Mouse (Mus musculus) left cerebral cortex, adult 11 months (tissue): ENCODE measurements around the gene Cyp2u1.
A peak's percentile ranks its signal among the peaks of the same experiment; 100 is the strongest.

Experiments used
- DNase-seq: peaks from one replicate; pipeline ENCODE4 v3.0.0; 2022; ENCODE audit warnings: low spot score

Gene Cyp2u1

DNA sequence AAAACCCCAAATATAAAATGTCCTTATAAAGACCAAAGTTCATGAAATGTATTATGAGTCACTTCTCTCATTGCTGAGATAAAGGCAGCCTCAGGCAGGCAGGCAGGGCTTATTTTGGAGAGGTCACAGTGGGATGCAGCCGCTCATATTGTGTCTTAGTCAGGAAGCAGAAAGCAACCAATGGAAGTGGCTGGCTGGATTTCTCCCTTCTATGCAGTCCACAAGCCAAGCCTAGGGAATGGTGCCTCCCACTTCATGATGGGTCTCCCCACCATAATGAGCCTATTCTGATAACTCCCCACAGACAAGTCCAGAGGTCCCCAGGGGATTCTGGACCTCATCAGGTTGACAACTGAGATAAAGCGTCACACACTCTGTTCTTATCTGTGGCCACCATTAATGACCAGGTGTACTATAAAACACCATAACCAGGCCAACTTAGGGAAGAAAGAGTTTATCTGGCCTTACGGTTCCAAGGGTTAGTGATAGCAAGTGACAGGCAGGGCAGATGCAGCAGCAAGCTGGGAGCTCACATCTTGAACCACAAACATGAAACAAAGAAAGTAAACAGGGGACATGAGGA is 47.5 kb downstream of the Cyp2u1 start:
- DNase-seq = no peak

DNA sequence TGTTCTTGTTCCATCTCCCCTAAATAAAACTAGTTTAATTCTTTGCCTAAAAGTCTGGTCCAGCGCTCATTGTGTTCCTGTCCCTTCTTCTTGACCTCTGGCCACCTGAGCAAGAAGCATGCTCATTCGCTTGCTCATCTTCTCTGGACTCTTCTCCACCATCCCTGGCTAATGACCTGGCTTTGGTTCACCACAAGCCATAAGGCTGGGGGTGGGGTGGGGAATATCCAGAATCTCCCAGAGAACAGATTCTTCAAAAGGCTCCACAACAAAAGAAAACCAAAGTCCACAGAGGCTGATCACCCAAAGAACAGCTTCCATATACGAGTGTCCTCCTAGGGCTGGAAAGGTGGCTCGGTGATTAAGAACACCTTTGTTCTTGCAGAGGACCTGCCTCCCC is 48.0 kb downstream of the Cyp2u1 start:
- DNase-seq = no peak

DNA sequence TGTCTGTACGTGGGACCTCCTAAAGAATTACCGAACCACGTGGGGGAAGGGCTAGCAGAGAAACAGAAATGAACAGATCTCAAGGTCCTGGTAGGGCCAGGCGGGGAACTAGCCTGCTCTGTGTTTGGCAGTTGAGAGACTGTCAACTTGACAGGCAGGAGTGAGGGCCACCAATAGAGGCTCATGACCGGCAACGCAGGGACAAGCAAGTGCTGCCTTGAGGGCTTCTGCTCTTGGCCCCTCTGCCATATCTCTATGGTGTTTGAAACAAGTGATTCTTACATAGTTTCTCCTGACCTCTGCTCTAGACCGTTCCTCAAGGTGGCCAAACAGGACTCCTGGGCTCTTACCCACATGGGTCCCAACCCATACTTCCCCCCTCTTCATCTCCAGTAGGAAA is 51.4 kb downstream of the Cyp2u1 start:
- DNase-seq = no peak

DNA sequence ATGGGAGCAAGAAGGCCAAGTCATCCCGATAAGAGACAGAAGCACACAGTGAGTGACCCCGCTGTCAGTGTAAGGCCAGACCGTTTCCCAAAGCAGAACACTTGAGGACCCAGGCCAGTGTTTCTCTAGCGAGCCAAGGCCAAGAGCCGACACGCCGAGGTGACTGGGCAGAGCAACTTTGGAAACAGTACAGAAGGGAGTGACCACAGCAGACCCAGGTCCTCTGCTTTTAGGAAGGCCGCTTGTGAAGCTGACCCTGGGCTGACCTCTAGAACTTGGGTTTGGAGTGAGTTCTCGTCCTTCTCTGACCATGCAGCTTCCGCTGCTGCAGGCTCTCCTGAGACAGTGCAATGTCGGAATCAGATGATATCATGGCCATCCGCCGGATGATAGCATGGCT is 52.0 kb downstream of the Cyp2u1 start:
- DNase-seq = no peak

DNA sequence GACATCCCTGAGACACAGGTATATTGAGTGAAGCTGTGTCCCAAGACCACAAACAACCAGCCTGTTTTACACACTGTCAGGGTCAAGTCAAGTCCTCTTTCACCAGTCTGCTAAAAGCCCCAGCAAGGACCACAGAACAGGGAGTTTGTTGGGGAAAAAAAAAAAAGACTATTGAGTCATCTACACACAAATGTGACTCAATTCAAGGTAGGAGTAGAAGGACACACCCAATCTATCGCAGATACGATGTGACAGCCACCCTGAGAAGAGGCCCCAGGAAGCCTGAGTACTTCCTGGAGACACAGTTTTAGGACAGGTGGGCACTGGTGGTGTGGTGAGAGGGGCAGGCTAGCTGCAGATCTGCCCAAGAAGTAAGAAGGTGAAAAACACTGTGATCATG is 52.7 kb downstream of the Cyp2u1 start:
- no peak for DNase-seq

DNA sequence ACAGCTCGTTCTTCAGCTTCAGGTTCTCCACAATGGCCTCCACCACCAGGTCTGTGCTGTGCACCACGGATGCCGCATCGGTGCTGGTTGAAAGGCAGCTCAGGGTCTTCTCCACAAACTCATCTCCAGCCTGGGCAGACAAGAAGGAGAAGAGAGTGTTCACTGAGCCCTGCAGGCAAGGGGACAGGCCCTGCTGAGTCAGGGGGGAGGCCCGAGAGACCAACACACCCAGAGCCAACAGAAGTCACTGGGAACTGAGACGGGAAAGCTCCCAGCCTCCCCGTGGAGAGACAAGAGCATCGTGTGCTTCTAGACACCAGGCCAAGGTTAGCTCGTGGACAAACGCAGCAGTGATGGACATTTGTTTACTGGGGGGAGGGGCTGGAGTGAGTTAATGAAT is 54.6 kb downstream of the Cyp2u1 start:
- DNase-seq = no peak

DNA sequence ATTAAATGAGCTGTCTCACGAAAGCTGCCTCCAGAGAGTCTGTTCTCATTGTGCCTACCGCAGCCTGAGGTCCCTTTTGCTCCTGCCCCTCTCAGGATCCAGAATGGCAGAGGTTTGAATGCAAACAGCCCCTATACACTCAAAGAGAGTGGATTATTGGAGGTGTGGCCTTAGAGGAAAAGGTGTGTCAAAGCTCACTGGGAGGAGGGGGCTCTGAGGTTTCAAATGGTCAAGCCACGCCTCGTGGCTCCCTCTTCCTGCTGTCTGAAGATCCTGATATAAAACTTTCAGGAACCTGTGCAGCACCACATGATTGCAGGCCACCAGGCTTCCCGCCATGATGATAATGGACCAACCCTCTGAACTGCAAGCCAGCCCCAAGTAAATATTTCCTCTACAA is 55.2 kb downstream of the Cyp2u1 start:
- no peak for DNase-seq

DNA sequence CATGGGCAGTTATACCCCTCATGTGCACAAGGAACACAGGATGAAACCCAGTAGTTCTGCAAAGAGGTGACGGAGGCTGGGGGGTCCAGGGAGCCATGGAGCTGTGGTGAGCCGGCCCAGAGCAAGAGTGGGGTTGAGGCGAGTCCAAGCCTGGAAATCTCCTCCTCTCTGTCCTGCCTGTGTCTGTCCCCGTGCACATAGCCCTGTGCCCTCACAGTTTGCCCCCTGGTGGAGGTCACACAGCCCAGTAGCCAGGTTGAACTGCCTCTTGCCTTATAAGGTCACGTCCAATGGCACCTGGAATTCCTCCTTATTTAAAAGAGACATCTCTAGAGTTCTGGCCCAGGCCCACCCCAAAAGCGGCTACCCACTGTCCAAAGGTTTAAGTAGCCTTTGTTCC is 55.6 kb downstream of the Cyp2u1 start:
- DNase-seq = no peak

DNA sequence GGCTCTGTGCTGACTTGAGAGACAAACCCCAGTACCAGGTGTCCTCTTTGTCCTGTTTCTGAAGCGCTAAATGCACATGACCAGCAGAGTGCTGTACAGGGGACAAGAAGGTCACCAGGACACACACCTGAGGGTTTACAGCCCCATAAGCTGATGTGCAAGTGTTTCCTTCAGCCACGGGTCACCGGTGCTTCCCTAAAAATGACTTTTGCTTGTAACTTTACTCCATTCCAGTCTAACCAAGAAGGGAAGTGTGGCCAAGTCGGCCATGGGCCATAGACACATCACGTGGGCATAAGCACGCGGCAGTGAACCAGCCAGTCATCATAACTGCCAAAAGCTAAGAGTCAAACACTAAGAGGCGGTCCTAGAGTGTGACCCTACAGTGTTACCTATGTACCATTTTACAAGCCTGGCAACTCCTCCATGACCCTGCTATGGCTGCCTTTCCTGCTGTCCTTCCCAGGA is 56.4 kb downstream of the Cyp2u1 start:
- DNase-seq = no peak

DNA sequence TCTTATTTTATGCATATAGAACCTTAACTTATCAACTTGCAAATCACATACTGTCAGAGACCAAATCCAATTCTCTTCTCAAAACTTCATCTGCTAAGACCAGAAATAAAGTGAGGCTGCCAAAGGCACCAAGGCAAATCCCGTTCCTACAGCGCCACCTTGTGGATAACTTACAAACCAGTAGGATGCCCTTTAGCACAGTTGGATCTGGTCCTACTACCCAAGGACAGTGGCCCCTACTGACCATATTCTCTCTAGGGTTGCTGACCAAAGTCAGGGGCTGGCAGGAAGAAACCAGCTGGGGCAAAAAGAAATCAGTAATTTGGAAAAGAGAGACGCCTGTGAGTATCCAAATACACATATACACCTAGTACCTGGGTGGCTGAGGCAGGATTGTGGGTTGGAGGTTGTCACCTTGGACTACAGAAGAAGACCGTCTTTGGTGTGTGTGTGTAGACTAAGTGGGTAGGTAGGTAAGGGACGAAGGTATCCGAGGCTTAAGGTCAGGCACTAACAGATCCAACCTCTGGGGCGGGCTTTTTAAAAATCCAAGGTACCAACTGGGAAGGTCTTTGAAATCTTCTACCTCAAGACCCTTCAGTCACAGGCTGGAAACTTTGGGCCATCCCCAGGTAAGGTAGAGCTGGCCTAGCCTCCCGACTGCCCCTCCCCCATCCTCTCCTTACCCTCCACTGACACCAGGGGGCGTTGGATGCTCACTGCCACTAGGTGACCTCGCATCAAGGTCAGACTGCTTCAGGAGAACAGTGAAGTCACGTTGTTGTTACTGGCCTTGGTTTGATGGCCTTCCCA is 57.1 kb downstream of the Cyp2u1 start:
- peak; percentile 64 for DNase-seq
